Mouse (Mus musculus) CH12.LX (cell line): ENCODE data around the gene Cd163l1. TPM values are rescaled to one million over a fixed set of nuclear protein-coding genes. Genes with fewer than 3 reads are reported as not detected.

ENCODE experiments used
- DNase-seq: peaks from one replicate; pipeline ENCODE4 v3.0.0-alpha.2; 2013; ENCODE audit errors: extremely low read depth
- H3K27ac ChIP-seq: 2 replicates; pipeline ENCODE4 v1.5.1; 2012; ENCODE audit warnings: low read depth, mild to moderate bottlenecking, control low read depth, moderate library complexity; ENCODE audit not compliant: insufficient read depth
- H3K27me3 ChIP-seq: replicated peaks from 2 replicates; pipeline ENCODE3; 2012; ENCODE audit warnings: inconsistent platforms
- H3K36me3 ChIP-seq, 2 experiments: replicated peaks in 1 of 2; 2 replicates each; pipeline versions ENCODE3 to v1.6.1; 2012; ENCODE audit warnings: inconsistent platforms in 1 of 2, low read length in 1 of 2, mild to moderate bottlenecking in 1 of 2, mixed read lengths in 1 of 2, moderate library complexity in 1 of 2; ENCODE audit not compliant: control insufficient read depth in 1 of 2, insufficient read depth in 1 of 2
- H3K4me1 ChIP-seq, 2 experiments: 2 replicates each; pipeline ENCODE4 v1.6.1; 2012; ENCODE audit warnings: inconsistent platforms in 1 of 2, moderate library complexity in 1 of 2; ENCODE audit not compliant: insufficient read depth in 2 of 2, control insufficient read depth in 1 of 2
- H3K4me2 ChIP-seq: 2 replicates; pipeline ENCODE4 v1.6.1; 2012; ENCODE audit warnings: low read depth, mild to moderate bottlenecking, control low read depth; ENCODE audit not compliant: poor library complexity, insufficient read depth, severe bottlenecking
- H3K4me3 ChIP-seq, 3 experiments: fragments of 150-350 bp in 1 of 3; sonication (generic) in 1 of 3; replicated peaks in 1 of 3; 2 replicates each; pipeline versions ENCODE3 to v1.5.1; 2011 to 2012; ENCODE audit warnings: low read depth in 2 of 3, low read length in 2 of 3, mild to moderate bottlenecking in 2 of 3, moderate library complexity in 2 of 3, control low read depth in 1 of 3, improper control_type of control experiment in 1 of 3, inconsistent platforms in 1 of 3, mixed read lengths in 1 of 3; ENCODE audit not compliant: poor library complexity in 1 of 3
- H3K79me2 ChIP-seq: replicated peaks from 2 replicates; pipeline ENCODE4 v1.6.1; 2012; ENCODE audit warnings: mild to moderate bottlenecking, moderate library complexity; ENCODE audit not compliant: control insufficient read depth, poor library complexity, insufficient read depth, severe bottlenecking; ENCODE audit errors: extremely low read depth
- H3K9ac ChIP-seq: 2 replicates; pipeline ENCODE4 v1.6.1; 2012; ENCODE audit warnings: low read depth, mild to moderate bottlenecking, control low read depth, moderate library complexity; ENCODE audit not compliant: insufficient read depth
- H3K9me3 ChIP-seq: replicated peaks from 2 replicates; pipeline ENCODE3; 2012; ENCODE audit warnings: low read length, inconsistent platforms, mixed read lengths
- BHLHE40 ChIP-seq: IDR thresholded peaks from 2 replicates; pipeline ENCODE4 v1.6.1; 2011; ENCODE audit warnings: mild to moderate bottlenecking, low read depth, low read length, improper control_type of control experiment
- CHD1 ChIP-seq: IDR thresholded peaks from 2 replicates; pipeline ENCODE4 v1.6.1; 2012; ENCODE audit warnings: low read depth, low read length, improper control_type of control experiment, inconsistent platforms
- CHD2 ChIP-seq: IDR thresholded peaks from 2 replicates; pipeline ENCODE4 v1.6.1; 2011; ENCODE audit warnings: low read length, improper control_type of control experiment
- CTCF ChIP-seq, 2 experiments: IDR thresholded peaks in 1 of 2; conservative IDR thresholded peaks in 1 of 2; 2 replicates each; pipeline ENCODE4 v1.5.1; 2011 to 2012; ENCODE audit warnings: low read depth in 2 of 2, low read length in 2 of 2, improper control_type of control experiment in 1 of 2, inconsistent platforms in 1 of 2, mild to moderate bottlenecking in 1 of 2, moderate library complexity in 1 of 2
- E2F4 ChIP-seq: IDR thresholded peaks from 2 replicates; pipeline ENCODE4 v1.6.1; 2011; ENCODE audit warnings: low read depth, low read length, improper control_type of control experiment; ENCODE audit not compliant: insufficient replicate concordance
- IRF4 ChIP-seq: IDR thresholded peaks from 2 replicates; pipeline ENCODE4 v1.6.1; 2014; ENCODE audit warnings: low read depth, mild to moderate bottlenecking, inconsistent platforms, low read length, improper control_type of control experiment
- JUN ChIP-seq: IDR thresholded peaks from 2 replicates; pipeline ENCODE4 v1.6.1; 2011; ENCODE audit warnings: low read depth, mild to moderate bottlenecking, low read length, improper control_type of control experiment, moderate library complexity; ENCODE audit not compliant: insufficient read depth
- MAFK ChIP-seq: IDR thresholded peaks from 2 replicates; pipeline ENCODE4 v1.6.1; 2011; ENCODE audit warnings: low read length, improper control_type of control experiment; ENCODE audit not compliant: insufficient replicate concordance
- MAX ChIP-seq: IDR thresholded peaks from 2 replicates; pipeline ENCODE4 v1.6.1; 2011; ENCODE audit warnings: low read length, improper control_type of control experiment
- MAZ ChIP-seq: IDR thresholded peaks from 2 replicates; pipeline ENCODE4 v1.6.1; 2012; ENCODE audit warnings: low read depth, mild to moderate bottlenecking, inconsistent platforms, low read length, improper control_type of control experiment, moderate library complexity
- MEF2A ChIP-seq: IDR thresholded peaks from 2 replicates; pipeline ENCODE4 v1.6.1; 2014; ENCODE audit warnings: low read depth, mild to moderate bottlenecking, inconsistent platforms, low read length, improper control_type of control experiment, borderline replicate concordance
- MXI1 ChIP-seq: IDR thresholded peaks from 2 replicates; pipeline ENCODE4 v1.6.1; 2011; ENCODE audit warnings: mild to moderate bottlenecking, low read depth, low read length, improper control_type of control experiment
- MYC ChIP-seq: IDR thresholded peaks from 2 replicates; pipeline ENCODE4 v1.6.1; 2011; ENCODE audit warnings: low read depth, mild to moderate bottlenecking, improper control_type of control experiment, low read length
- NRF1 ChIP-seq: IDR thresholded peaks from 2 replicates; pipeline ENCODE4 v1.6.1; 2014; ENCODE audit warnings: low read depth, mild to moderate bottlenecking, inconsistent platforms, low read length, improper control_type of control experiment, moderate library complexity
- PAX5 ChIP-seq: IDR thresholded peaks from 2 replicates; pipeline ENCODE4 v1.6.1; 2012; ENCODE audit warnings: low read length, inconsistent platforms, mixed read lengths
- POLR2A ChIP-seq: IDR thresholded peaks from 2 replicates; pipeline ENCODE4 v1.6.1; 2011; ENCODE audit warnings: low read depth, mild to moderate bottlenecking, improper control_type of control experiment, low read length
- RCOR1 ChIP-seq: conservative IDR thresholded peaks from 2 replicates; pipeline ENCODE4 v1.6.1; 2012; ENCODE audit warnings: low read depth, mild to moderate bottlenecking, inconsistent platforms, low read length, improper control_type of control experiment
- SIN3A ChIP-seq: IDR thresholded peaks from 2 replicates; pipeline ENCODE4 v1.6.1; 2012; ENCODE audit warnings: low read length, improper control_type of control experiment, inconsistent platforms
- SMC3 ChIP-seq: IDR thresholded peaks from 2 replicates; pipeline ENCODE4 v1.6.1; 2011; ENCODE audit warnings: low read depth, low read length, improper control_type of control experiment
- TBP ChIP-seq: conservative IDR thresholded peaks from 2 replicates; pipeline ENCODE4 v1.6.1; 2011; ENCODE audit warnings: low read depth, low read length, improper control_type of control experiment
- UBTF ChIP-seq: IDR thresholded peaks from 2 replicates; pipeline ENCODE4 v1.6.1; 2012; ENCODE audit warnings: low read depth, mild to moderate bottlenecking, inconsistent platforms, low read length, improper control_type of control experiment, moderate library complexity
- USF1 ChIP-seq: IDR thresholded peaks from 2 replicates; pipeline ENCODE4 v1.6.1; 2014; ENCODE audit warnings: low read depth, mild to moderate bottlenecking, inconsistent platforms, low read length, improper control_type of control experiment
- ZC3H11A ChIP-seq: IDR thresholded peaks from 2 replicates; pipeline ENCODE4 v1.6.1; 2012; ENCODE audit warnings: low read depth, mild to moderate bottlenecking, inconsistent platforms, low read length, improper control_type of control experiment
- ZKSCAN1 ChIP-seq: IDR thresholded peaks from 2 replicates; pipeline ENCODE4 v1.6.1; 2012; ENCODE audit warnings: low read depth, inconsistent platforms, low read length, improper control_type of control experiment, borderline replicate concordance
- ZMIZ1 ChIP-seq: IDR thresholded peaks from 2 replicates; pipeline ENCODE4 v1.6.1; 2012; ENCODE audit warnings: low read depth, mild to moderate bottlenecking, inconsistent platforms, low read length, improper control_type of control experiment
- ZNF384 ChIP-seq: IDR thresholded peaks from 2 replicates; pipeline ENCODE4 v1.6.1; 2012; ENCODE audit warnings: low read depth, low read length, improper control_type of control experiment, inconsistent platforms
- dilution Hi-C: fragments of 300-500 bp; cut with MboI; formaldehyde crosslinking; loops from 2 replicates; pipeline ENCODE4 v1.14.3; 2020; ENCODE audit warnings: low sequenced_read_pairs; ENCODE audit not compliant: extremely low pct_unique_long_range_greater_than_20kb, extremely low pct_ligation_motif_present
- in situ Hi-C: fragments of 300-500 bp; cut with MboI; formaldehyde crosslinking; loops from 3 replicates; pipeline ENCODE4 v1.14.3; 2019; ENCODE audit warnings: low sequenced_read_pairs, low pct_ligation_motif_present, low pct_unique_long_range_greater_than_20kb, mixed read lengths
- polyA plus RNA-seq: library from polyadenylated mRNA; unstranded; fragments of >175 nt; gene quantifications from 2 replicates; pipeline ENCODE4 v1.2.1, GENCODE M21; 2012; ENCODE audit warnings: low read depth; ENCODE audit not compliant: insufficient read length
- total RNA-seq, 2 experiments: library from RNA; depleted of rRNA; stranded (reverse); fragments of 300-350 nt in 1 of 2; fragments of >200 nt in 1 of 2; gene quantifications; 2 replicates each; pipeline ENCODE4 v1.2.3; 2012 to 2014

The Cd163l1 gene
- total and polyA plus RNA-seq, 3 experiments: not detected

- dilution Hi-C loops: no loop called here
- H3K27me3 ChIP-seq: peaks cover 82% of the 10 kb centered on the region
- no peaks in the 10 kb centered on the region for H3K79me2 ChIP-seq
- no peak for TF ChIP-seq PAX5
- TF ChIP-seq SMC3: no peak
- TF ChIP-seq CHD1: no peak
- TF ChIP-seq TBP: no peak
- TF ChIP-seq POLR2A: no peak
- no peak for TF ChIP-seq E2F4
- no peak for TF ChIP-seq UBTF
- no peak for TF ChIP-seq SIN3A
- TF ChIP-seq MAFK: no peak
- no peak for TF ChIP-seq BHLHE40
- TF ChIP-seq ZNF384: no peak
- no peak for TF ChIP-seq ZKSCAN1
- no peak for TF ChIP-seq IRF4
- TF ChIP-seq ZC3H11A: no peak
- H3K4me3 ChIP-seq: no peak overlapping the region
- DNase-seq: no peak
- in situ Hi-C loops: no loop called here
- no peak overlapping the region for H3K4me2 ChIP-seq
- H3K9ac ChIP-seq: no peak overlapping the region
- no peaks in the 10 kb centered on the region for H3K4me1 ChIP-seq
- no peak overlapping the region for H3K27ac ChIP-seq
- H3K9me3 ChIP-seq: no peaks in the 10 kb centered on the region
- no peaks in the 10 kb centered on the region for H3K36me3 ChIP-seq
Measured at GRCm38 (mm10) chr7:140224209-140224608, 6.1 kb downstream of the Cd163l1 start.

GRCm38 (mm10) chr7:140228476-140228875 is 10.4 kb downstream of the Cd163l1 start:
- Histone ChIP-seq H3K27ac (no peak overlapping the region), H3K27me3 (peaks cover 74% of the 10 kb centered on the region), H3K4me3 (no peak overlapping the region), H3K4me2 (no peak overlapping the region), H3K79me2 (no peaks in the 10 kb centered on the region), H3K36me3 (no peaks in the 10 kb centered on the region), H3K9ac (no peak overlapping the region), H3K9me3 (no peaks in the 10 kb centered on the region)
- DNase-seq: no peak
- in situ Hi-C loops (no loop called here), dilution Hi-C loops (no loop called here)
- TF ChIP-seq E2F4 (no peak), CTCF (conservative IDR thresholded peaks at IDR 0.05 in 1 of 2, IDR thresholded peaks at IDR 0.05 in 1 of 2; ENCODE audit: low read depth in 2 of 2, low read length in 2 of 2) (no peak), MAX (no peak), TBP (no peak), ZMIZ1 (no peak), NRF1 (no peak), CHD2 (no peak), JUN (no peak), MAZ (no peak), RCOR1 (no peak), POLR2A (no peak), MXI1 (no peak), MEF2A (no peak), MYC (no peak), USF1 (no peak)
- TF ChIP-seq, all 38 proteins: peak for 0
- H3K4me1 ChIP-seq: no peaks in the 10 kb centered on the region
